Mouse (Mus musculus) lung, embryonic 14.5 days (tissue): ENCODE measurements around the gene Vpreb3. TPM values are rescaled to one million over a fixed set of nuclear protein-coding genes. Genes with fewer than 3 reads are reported as not detected.

Experiments
- ATAC-seq: fragments of 200-750 bp; cut with Nextera tagmentation; 2 replicates; pipeline ENCODE4 v1.8.0; 2017; ENCODE audit warnings: mild to moderate bottlenecking, moderate TSS enrichment, moderate library complexity; ENCODE audit not compliant: insufficient read depth
- DNase-seq: peaks from one replicate; pipeline ENCODE4 v3.0.0-alpha.2; 2015
- H3K27ac ChIP-seq: fragments of 300-500 bp; sonication (generic); 2 replicates; pipeline ENCODE4 v1.5.1; 2014; ENCODE audit warnings: low read depth, mild to moderate bottlenecking, moderate library complexity
- H3K27me3 ChIP-seq: fragments of 300-500 bp; sonication (generic); 2 replicates; pipeline ENCODE4 v1.6.1; 2014; ENCODE audit warnings: low read length, control low read depth; ENCODE audit not compliant: insufficient read depth
- H3K36me3 ChIP-seq: fragments of 300-500 bp; sonication (generic); 2 replicates; pipeline ENCODE4 v1.6.1; 2014; ENCODE audit warnings: control low read depth; ENCODE audit not compliant: insufficient read depth
- H3K4me1 ChIP-seq: fragments of 300-500 bp; sonication (generic); 2 replicates; pipeline ENCODE4 v1.6.1; 2014; ENCODE audit warnings: antibody characterized with exemption, control low read depth; ENCODE audit not compliant: insufficient read depth
- H3K4me2 ChIP-seq: fragments of 300-500 bp; sonication (generic); 2 replicates; pipeline ENCODE4 v1.6.1; 2014; ENCODE audit warnings: mild to moderate bottlenecking
- H3K4me3 ChIP-seq: fragments of 300-500 bp; sonication (generic); 2 replicates; pipeline ENCODE4 v1.5.1; 2014; ENCODE audit warnings: low read depth, low read length
- H3K9ac ChIP-seq: fragments of 300-500 bp; sonication (generic); 2 replicates; pipeline ENCODE4 v1.6.1; 2014
- H3K9me3 ChIP-seq: fragments of 300-500 bp; sonication (generic); 2 replicates; pipeline ENCODE4 v1.6.1; 2016; ENCODE audit warnings: low read depth, low read length, control low read depth
- CTCF ChIP-seq: IDR thresholded peaks from 2 replicates; pipeline ENCODE4 v1.5.1; 2016; ENCODE audit warnings: antibody characterized with exemption, low read depth
- WGBS: fragments of 180-500 bp; shearing (Covaris S2); extraction: QIAGEN DNeasy Blood & Tissue Kit; methylation state at CpG from one replicate; pipeline ENCODE4 v1.1.7; 2014; 5-methylcytosine and 5-hydroxymethylcytosine counted together
- polyA plus RNA-seq: library from polyadenylated mRNA; unstranded; fragments of >200 nt; fragmentation: Nextera tagmentation; extraction: Ambion mirVana; gene quantifications from 2 replicates; pipeline ENCODE4 v1.2.1, GENCODE M21; 2014

Gene Vpreb3
- polyA plus RNA-seq, 1 experiment from 2014 or later: 0.63 TPM

DNA sequence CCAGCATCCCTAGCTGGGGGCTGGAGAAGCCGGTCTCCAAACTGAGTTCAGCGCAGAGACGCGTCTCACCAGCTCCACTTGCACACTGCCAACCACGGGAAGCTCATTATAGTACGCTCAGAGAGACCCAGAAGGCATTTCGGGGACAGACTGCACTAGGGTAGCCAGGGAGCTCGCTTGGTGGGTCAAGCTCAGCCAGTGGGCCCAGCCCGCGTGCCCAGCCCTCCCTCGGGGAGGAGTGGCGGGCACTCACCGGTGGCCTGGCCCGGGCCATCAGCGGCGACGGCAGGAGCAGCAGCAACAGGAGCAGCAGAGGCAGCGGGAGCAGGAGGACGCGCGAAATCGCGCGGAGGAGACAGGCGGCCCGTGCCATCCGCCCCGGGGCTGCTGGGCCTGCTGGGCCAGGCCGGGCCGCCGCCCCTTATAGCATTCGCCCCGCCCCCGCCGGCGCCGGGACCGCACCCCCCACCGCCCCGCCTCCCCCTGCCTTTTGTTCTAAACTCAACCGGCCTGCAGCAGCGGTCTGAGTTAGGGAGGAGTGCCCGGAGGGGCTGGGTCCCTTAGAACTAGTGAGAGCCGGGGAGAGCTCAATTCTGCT lies 10.7 kb upstream of the Vpreb3 start:
- Histone ChIP-seq H3K27me3 (peaks cover 21% of the 10 kb centered on the region), H3K9me3 (no peaks in the 10 kb centered on the region), H3K4me3 (peak overlapping the region; percentile 64), H3K36me3 (peaks cover 8% of the 10 kb centered on the region; the same call in 1 of the 2 replicates), H3K27ac (peak overlapping the region; percentile 80), H3K9ac (peak overlapping the region; percentile 79), H3K4me2 (peak overlapping the region; percentile 95), H3K4me1 (peaks cover 19% of the 10 kb centered on the region)
- WGBS: 2% methylated on average over 40 of the region's 44 CpGs
- peak; percentile 77 for DNase-seq
- peak; percentile 65 for ATAC-seq
- TF ChIP-seq CTCF: no peak

DNA sequence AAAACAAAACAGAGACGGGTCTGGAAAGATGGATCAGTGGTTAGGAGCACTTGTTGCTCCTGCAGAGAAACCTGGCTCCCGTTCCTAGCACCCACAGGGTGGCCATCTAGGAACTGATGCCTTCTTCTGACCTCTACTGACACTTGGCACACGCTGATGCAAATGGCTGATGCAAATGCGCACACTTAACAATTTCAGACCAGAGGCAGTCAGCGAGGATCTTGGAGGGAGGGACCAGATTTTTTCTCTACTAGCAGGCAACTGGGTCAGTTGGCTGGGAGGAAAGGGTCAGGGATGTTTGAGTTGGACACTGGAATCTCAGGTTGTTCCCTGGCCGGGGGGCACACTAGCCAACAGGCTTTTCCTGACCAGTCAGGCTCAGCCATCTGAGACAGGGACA lies 10.0 kb upstream of the Vpreb3 start, which contains the start of gene Chchd10:
Gene Chchd10, plus strand, starts transcription at position 240 of the 400 bp plus-strand sequence.
- H3K4me1 ChIP-seq: peaks cover 19% of the 10 kb centered on the region
- no peak for DNase-seq

DNA sequence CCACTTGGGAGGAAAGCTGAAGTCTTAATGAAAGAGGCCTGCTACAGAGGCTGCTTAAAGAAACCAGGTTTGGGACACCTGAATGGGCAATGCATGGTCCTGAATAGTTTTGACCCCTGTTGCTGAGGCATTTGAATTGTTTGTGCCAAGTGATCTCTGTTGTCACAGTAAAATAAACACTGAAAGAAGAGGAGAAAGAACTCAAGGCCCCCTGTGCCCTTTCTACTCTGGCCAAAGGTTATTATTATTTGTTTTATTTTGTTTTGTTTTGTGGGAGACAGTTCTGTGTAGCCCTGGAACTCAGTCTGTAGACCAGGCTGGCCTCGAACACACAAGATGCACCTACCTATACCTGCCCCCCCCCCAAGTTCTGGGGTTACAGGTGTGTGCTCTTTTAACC lies 7.9 kb upstream of the Vpreb3 start:
- no peak for ATAC-seq
- peak overlapping the region; percentile 55; the same call in 1 of the 2 replicates for H3K4me3 ChIP-seq

More for the DNA sequence above, 10.0 kb upstream of the Vpreb3 start, which contains the start of gene Chchd10:
- TF ChIP-seq CTCF: no peak
- peak within 1 kb of the TSS; percentile 64 for H3K4me3 ChIP-seq
- H3K27ac ChIP-seq: peak within 1 kb of the TSS; percentile 80
- peak within 1 kb of the TSS; percentile 95 for H3K4me2 ChIP-seq
- peaks cover 21% of the 10 kb centered on the region for H3K27me3 ChIP-seq
- H3K9me3 ChIP-seq: no peaks in the 10 kb centered on the region
- WGBS: 28% methylated on average over 6 of the region's 6 CpGs
- H3K9ac ChIP-seq: peak within 1 kb of the TSS; percentile 79
- peaks cover 1% of the 10 kb centered on the region; the same call in 1 of the 2 replicates for H3K36me3 ChIP-seq
- no peak for ATAC-seq

DNA sequence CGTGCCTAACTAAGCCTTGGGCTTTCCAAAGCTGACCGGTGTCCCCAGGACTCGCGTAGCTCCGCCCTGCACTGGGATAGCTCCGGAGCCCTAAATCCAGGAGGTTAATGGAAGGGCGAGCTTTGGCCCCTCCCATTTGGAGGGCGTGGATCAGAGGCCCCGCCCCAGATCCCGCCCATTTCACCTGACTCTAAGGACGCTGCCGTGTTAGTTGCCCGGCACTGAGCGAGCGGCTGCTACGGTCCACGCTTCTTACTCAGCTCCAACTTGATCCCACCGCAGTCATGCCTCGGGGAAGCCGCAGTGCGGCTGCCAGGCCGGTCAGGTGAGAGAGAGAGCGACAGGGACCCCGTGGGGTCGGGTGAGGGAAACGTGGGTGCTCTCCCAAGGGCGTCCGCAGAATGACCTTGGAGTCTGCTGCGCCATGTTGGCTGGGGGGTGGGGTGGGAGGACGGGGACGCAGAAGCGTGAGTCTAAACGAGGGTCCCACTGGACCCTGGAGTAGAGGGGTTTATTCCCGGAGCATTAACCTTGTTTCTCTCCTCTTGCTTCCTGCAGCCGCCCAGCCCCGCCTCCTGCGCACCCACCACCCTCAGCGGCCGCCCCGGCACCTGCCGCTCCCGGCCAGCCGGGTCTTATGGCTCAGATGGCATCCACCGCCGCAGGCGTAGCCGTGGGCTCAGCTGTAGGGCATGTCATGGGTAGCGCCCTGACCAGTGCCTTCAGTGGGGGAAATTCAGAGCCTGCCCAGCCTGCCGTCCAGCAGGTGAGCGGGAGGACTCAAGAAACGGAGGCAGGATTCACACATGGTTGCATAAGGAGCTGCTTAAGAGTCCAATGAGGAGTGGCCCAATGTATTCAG lies 6.9 kb upstream of the Vpreb3 start, which contains the start of gene Mmp11:
Gene Mmp11, minus strand, starts transcription at position 817 of the 862 bp plus-strand sequence.
- DNase-seq: peak; percentile 82
- Histone ChIP-seq H3K9ac (peak within 1 kb of the TSS; percentile 54), H3K27me3 (peaks cover 21% of the 10 kb centered on the region), H3K4me1 (peaks cover 12% of the 10 kb centered on the region), H3K4me2 (peak within 1 kb of the TSS; percentile 76), H3K36me3 (no peaks in the 10 kb centered on the region), H3K4me3 (peak within 1 kb of the TSS; percentile 55), H3K9me3 (no peaks in the 10 kb centered on the region), H3K27ac (peak within 1 kb of the TSS; percentile 10; the same call in 1 of the 2 replicates)
- TF ChIP-seq CTCF: no peak; the same call in 1 of the 2 replicates
- peak; percentile 44 for ATAC-seq
- WGBS: 2% methylated on average over 51 of the region's 51 CpGs

More for the DNA sequence above, 7.9 kb upstream of the Vpreb3 start:
- peak overlapping the region; percentile 76 for H3K4me2 ChIP-seq
- no peaks in the 10 kb centered on the region for H3K9me3 ChIP-seq
- WGBS: 44% methylated on average over 1 of the region's 1 CpGs
- no peaks in the 10 kb centered on the region for H3K36me3 ChIP-seq
- H3K27me3 ChIP-seq: peaks cover 21% of the 10 kb centered on the region
- H3K4me1 ChIP-seq: peaks cover 19% of the 10 kb centered on the region
- TF ChIP-seq CTCF: no peak
- no peak overlapping the region for H3K27ac ChIP-seq
- no peak for DNase-seq
- no peak overlapping the region for H3K9ac ChIP-seq

DNA sequence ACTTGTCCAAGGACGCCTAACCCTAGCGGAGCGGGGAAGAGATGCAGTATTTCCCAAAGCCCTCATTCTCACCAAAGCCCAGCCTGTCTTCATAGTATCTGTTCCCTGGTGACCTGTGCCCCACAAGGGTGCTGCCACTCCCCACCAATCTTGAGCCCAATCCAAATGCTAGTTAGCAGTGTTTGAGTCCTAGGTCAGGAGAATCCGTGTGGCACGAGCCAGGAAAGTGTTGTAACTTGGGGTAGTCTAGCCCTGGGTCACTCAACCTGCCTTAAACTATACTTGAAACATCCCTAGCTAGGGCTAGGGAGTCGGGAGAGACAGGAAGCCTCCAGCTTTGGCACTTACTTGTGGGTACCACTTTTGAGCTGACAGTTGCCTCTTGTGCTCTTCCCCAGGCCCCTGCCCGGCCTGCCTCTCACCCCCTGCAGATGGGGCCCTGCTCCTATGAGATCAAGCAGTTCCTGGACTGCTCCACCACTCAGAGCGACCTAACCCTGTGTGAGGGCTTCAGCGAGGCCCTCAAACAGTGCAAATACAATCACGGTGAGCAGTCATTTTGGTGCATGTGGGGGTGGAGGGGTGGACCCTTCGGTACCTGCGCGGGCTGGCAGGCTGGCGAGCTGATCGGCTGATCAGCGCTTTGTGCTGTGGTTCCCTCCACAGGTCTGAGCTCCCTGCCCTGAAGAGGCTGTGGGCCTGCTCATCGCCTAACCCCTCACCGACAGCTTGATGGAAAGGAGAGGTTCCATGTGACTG lies 5.8 kb upstream of the Vpreb3 start:
- Histone ChIP-seq H3K4me1 (peaks cover 7% of the 10 kb centered on the region; the same call in 1 of the 2 replicates), H3K4me3 (no peak overlapping the region; the same call in 1 of the 2 replicates)
- no peak for ATAC-seq

DNA sequence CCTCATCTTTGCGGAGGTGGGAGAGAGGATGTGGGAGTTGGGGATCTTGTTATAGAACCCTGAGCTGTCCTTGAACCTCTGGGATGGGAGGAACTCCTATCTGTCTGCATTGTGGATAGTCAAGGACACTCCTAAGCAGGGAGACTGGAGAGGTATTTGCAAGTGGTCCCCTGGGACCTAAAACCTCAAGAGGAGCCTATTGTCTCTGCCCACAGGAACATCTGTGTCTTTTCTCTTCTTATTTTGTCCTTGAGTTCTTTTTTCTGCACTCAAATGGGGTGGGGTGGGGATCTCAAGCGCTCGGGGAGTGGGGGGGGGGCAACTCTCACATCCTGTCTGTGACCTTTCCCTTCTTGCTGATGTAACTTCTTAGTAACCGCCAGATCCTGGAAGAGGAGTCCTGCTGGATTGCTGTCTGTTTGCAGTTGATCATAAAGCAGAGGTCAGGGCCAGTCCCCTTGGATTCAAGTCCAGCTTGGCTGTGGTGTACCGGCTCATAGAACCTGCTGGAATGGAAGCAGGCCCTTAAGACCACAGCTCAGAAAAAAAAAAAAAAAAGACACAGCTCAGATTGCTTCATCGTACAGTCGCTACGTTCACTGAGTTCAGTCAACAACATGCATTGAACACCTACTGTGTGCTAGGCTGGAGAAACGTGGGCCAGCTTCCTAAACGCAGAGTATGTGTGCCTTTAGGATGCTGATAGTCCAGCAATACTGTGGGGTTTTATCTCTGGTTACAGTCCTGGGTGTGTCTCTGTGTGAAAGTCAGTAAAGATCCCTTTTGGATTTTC lies 4.8 kb upstream of the Vpreb3 start:
- H3K4me3 ChIP-seq: no peak overlapping the region
- WGBS: 56% methylated on average over 10 of the region's 10 CpGs
- DNase-seq: no peak

More for the DNA sequence above, 5.8 kb upstream of the Vpreb3 start:
- WGBS: 40% methylated on average over 18 of the region's 18 CpGs
- Histone ChIP-seq H3K36me3 (no peaks in the 10 kb centered on the region), H3K4me2 (peak overlapping the region; percentile 76), H3K27ac (peak overlapping the region; percentile 10; the same call in 1 of the 2 replicates), H3K27me3 (peaks cover 18% of the 10 kb centered on the region), H3K9me3 (no peaks in the 10 kb centered on the region), H3K9ac (no peak overlapping the region)
- no peak for DNase-seq
- no peak for TF ChIP-seq CTCF

More for the DNA sequence above, 4.8 kb upstream of the Vpreb3 start:
- TF ChIP-seq CTCF: no peak
- Histone ChIP-seq H3K27ac (no peak overlapping the region), H3K9ac (no peak overlapping the region), H3K4me2 (0 out of 2 replicates have a peak overlapping the region, but pooled peaks have one; percentile 76), H3K9me3 (no peaks in the 10 kb centered on the region), H3K36me3 (no peaks in the 10 kb centered on the region), H3K27me3 (peaks cover 18% of the 10 kb centered on the region), H3K4me1 (peaks cover 3% of the 10 kb centered on the region; the same call in 1 of the 2 replicates)
- no peak for ATAC-seq
